Mouse (Mus musculus) ovary, postnatal 14 days (tissue): Measurements from ENCODE around the gene Sept4.
A peak's percentile ranks its signal among the peaks of the same experiment; 100 is the strongest.

ENCODE experiments used
- DNase-seq: peaks from one replicate; pipeline ENCODE4 v3.0.0; 2022; ENCODE audit warnings: low spot score

Sept4 gene

DNA sequence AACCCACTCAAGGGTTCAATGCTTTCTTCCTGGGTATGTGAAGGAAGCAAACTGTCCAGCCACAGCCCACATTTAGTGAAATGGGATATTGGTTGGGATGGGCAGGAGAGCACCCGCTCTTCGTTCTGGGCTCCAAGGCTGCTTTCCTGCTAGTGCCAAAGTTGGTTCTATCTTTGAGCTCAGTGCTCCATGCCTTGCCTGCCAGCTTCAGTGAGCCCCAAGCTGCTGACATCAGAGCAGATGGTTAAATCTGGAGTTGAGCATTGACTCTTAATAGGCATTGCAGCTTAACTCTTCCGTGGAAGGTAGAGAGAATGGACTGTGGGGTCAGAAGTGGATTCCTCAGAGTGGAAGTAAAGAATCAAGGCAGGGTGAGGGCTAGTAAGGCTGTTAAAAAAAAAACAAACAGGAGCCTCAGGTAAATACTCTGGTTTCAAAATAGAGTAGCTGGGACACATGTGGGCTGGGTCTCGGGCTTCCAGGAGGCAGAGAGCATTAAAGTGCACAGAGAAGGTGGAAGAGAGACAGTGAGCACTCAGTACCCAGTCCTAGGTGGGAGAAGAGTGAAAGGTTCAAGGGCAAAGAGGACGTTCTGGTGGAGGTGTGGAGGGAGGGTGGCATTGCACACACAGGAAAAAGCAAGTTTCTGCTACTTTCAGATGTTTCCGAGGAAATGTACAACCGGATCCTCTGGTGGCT lies at the start of gene Sept4:
TSS of gene Sept4 (plus strand) at position 649 of the 699 bp plus-strand sequence.
- no peak for DNase-seq

DNA sequence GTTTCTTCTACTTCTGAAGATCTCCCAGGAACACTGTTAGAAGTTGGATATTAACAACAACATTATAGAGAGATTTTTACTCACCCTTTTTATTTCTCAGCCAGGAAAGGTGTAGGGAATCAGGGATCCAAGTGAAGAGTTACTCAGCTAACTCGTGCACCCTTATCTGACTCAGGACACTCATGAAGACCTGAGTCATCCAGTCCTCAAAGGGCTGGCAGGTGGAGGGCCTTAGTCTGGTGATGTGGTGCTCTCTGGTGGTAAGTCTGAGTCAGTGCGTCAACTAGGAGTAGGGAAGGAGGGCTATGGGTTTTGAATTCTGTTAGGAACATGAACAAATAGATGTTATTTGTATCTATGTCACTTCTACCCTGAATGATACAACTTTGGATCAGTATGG lies 49.4 kb upstream of the Sept4 start:
- peak; percentile 4 for DNase-seq

DNA sequence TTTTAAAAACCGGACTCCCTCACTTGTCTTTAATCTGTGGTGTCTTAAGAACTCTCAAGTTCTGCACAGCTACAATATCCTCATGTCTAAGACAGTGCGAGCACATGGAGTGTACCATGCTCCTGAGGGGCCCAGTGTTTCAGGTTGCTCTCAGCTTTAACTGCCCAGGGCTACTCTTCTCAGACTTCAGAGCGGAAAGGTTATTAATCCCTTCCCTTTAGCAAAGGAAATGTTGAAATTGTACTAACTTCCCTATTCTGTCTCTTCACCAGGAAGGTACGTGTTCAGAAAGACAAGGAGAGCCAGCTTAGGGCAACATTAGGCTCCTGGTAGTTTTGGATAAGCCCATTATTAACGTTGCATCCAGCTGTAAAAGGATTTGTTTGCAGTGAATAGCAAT lies 45.2 kb upstream of the Sept4 start:
- no peak for DNase-seq

DNA sequence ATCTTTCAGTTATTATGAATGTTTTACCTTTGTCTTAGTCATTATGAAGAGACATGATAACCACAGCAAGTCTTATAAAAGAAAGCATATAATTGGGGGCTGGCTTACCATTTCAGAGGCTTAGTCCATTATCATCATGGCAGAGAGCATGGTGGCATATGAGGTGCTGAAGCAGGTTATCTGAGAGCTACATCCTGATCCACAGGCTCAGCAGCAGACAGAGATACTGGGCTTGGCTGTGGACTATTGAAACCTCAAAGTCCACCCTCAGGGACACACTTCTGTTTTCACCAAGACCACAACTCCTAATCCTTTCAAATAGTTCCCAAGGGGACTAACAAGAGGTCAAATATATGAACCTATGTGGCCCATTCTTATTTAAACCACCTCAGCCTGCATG lies 44.7 kb upstream of the Sept4 start:
- DNase-seq, result no peak

DNA sequence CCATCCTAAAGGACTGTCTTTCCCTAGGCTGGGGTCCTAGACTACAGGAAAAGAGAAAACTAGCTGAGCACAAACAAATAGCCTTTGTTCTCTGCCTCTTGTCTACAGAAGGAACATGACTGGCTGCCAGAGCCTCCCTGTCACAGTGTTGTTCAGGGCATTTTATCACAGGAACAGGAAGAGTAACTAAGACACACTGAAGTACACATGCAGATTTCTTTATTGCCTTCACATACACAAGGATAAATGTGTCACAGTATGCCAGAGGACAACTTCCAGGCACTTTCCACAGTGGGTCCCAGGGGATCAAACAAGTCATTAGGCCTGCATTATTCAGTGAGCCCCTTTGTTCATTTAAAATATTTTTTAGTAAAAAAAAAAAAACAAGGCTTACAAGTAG lies 43.9 kb upstream of the Sept4 start:
- DNase-seq, result no peak

DNA sequence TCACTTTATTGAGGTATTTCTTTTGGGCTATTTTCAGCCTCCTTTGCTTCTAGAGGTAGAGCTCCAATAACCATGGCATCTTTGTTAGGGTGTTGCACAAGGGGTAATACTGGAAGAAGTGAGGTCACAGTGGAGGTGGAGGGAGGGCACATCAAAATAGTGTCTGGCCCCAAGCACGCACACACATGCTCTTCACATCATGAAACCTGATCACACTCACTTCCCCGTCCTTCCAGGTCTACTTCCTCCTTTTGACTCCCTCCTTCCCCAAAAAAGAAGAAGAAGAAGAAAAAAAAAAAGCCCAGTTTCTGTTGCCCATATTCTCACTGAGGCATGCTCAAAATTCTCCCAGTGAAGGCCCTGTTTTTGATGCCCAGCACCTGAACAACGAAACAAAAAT lies 41.3 kb upstream of the Sept4 start:
- no peak for DNase-seq

DNA sequence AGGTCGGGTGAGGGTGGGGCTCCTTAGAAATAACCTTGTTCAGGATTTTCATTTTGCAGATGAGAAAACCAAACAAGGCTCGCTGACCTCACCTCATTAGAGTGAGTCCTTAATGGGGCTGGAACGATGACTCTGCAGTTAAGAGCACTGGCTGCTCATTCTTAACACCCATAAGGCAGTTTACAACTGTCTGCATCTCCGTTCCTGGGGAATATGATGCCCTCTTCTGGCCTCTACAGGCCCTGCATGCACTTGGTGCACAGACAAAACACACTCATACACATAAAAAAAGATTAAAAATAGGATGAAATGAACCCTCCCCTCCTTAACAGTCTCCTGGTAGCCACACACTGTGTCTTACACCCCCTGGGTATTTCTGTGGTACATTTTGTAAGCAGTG lies 40.7 kb upstream of the Sept4 start:
- DNase-seq, result no peak

DNA sequence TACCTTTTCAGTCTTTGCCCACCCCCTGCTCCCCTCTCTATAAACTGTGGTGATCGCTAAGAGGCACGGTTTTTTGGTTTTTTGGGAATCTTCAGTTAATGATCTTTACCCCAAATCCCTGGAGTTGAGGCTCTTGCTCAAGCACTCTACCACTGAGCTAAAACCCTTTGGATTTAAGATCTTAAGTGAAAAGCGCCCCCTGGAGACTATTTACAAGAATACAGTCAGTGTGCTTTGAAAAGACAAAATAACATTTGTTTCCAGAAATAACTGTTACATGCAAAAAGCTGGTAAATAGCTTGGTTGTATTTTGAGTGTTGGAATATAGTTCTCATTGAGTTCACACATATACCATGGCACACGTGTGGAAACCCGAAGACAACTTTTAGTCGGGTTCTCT lies 37.0 kb upstream of the Sept4 start:
- DNase-seq, result no peak

DNA sequence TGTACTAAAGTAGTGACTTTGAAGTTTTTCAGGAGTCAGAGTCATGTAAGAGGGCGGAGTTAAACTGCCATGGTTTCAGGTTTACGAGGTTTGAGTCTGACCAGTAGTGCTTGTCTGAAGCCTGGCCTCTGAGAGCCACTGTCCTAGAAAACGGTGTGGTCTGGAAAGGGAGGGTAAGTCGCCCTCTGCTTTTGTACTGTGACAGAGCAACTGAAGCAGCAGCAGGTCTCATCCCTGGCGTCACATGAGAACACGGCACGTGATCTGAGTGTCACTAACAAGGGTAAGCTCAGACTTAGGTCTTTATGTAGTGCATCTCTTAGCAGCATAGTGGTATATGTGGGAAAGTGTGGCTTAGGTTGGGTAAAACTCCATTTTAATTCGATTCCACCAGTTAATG lies 26.4 kb upstream of the Sept4 start:
- no peak for DNase-seq

DNA sequence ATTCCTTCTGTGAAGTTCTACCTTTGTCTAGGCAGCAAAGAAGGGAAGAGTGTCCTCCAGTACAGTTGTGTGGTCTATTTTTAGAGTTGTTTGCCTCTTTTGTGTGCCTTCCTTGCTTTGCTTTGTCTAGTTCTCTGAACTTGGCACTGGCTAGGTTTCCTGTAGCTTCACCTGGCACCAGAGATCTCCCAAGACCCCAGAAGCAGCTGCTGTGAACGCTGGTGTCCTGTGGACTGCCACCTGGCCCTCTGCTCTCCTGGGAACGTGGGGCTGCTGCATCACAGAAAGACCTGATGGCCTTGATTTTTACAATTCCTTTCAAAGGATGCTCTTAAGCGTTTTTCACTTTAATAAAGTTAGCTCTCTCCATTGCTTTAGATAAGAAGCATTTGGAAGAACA lies 25.8 kb upstream of the Sept4 start:
- DNase-seq, result no peak

DNA sequence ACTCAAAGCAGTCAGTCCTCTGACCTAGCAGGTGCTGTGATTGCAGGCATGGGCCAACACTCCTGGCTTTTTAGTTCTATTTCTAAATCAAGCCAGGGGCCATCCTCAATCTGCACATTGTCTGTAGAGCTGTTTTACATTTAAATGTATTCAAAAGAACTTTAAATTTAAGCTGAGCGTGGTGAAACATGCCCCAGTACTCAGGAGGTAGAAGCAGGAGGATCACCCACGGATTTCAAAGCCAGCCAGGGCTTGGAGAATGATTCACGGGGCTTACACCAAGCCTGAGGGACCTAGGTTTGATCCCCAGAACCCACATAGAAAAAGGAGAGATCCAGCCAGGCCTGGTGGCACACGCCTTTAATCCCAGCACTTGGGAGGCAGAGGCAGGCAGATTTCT lies 15.4 kb upstream of the Sept4 start:
- DNase-seq, result no peak

DNA sequence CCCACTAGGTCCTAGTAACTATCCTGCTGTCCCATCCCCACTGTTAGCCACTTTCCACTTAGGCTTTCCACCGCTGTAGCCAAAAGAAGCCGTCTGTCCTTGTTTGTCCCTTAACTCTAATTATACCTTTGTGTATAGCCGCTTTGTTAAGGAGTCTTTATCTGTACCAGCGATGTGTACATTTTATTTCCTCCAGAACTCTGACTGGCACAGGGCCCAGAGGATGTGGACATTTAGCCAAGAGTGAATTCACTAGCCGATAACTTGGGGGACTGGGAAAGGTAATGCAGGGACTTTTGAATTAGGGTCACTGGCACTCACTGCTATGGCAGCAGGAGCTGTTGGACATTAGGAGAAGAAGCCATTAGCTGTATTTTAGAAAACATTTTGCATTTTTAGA lies 14.3 kb upstream of the Sept4 start:
- DNase-seq, result no peak

DNA sequence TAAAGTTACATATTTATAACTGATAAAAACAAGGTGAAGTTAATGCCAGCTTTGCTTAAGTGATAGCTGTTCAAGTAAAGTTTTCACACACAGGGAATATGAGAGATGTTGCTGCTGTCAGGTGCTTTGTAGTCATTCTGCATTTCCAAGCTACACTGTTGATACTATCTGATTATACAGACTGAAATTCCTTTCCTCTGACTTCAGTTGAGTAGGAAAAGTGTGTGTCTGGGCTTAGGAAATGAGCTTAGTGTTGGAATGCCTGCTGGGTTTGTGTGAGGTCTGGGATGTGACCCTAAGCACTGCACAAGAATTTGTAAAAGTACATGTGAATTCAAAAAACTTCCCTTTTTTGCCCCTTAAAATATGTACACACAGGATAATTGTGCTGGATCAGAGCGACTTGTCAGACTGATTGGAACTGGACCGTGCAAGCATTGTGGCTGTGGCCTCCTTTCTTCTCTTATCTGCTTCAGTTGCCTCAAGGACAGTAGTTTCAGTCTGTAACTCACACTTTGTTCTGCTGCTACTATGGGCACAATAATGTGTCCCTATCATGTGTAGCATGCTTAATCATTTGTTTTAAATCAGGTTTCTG lies 13.5 kb upstream of the Sept4 start:
- DNase-seq, result no peak

DNA sequence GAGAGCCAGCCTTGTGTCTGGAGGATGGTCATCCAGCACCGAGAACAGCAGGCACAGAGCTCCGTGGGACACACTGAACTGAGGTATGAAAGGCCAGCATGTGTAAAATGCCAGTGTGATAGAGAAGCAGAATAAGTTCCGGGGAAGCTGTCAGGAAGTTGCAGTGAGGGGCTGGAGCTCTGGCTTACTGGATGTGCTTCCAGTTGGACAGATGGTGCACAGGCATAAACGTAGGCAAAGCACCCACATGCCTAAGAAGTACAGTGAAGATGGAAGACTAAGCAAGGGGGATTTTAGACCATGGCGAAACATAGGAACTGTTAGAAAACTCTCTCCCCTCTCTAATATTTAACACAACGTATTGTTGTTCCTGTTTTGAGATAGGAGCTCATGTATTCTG lies 7.5 kb upstream of the Sept4 start:
- no peak for DNase-seq

DNA sequence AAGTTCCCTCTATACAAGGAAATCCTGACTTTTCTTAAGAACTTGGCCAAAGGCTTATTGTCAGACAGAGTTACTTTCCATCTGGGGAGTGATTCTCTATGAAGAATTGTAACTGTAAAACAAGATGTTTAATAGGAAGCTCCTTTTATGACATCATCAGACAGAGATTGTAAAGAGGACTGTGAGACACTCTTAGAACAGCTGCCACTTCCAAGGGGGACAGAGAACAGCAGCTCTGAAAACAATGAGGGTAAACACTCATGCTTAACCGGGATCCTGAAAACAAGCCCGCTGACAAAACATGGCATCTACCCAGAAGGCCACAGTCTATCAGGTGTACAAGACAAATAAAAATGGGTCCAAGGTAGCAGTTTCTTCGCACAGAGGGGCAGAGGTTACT lies 2.2 kb upstream of the Sept4 start, which contains the start of gene Gm11492:
TSS of gene Gm11492 (plus strand) at position 153 of the 400 bp plus-strand sequence.
- DNase-seq, result no peak

DNA sequence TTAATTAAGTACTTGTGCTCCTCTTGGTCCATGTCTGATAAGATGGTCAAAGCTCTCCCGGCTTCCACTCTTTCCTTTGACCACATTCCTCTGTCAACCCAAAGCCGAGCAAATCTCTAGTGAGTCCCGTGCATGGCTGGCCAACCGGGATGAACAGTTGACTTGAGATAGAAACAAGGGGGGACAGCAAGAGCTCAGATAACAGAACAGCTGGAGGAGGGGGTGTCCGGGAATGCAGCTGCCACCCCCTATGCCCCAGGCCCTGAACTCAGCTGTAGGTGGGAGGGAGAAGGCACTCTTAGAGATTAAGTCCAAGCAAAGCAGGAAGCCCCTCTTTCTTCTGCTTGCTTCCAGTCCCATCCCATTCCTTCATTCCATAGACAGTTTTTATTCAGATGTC lies 2.0 kb downstream of the Sept4 start:
- DNase-seq, result no peak

DNA sequence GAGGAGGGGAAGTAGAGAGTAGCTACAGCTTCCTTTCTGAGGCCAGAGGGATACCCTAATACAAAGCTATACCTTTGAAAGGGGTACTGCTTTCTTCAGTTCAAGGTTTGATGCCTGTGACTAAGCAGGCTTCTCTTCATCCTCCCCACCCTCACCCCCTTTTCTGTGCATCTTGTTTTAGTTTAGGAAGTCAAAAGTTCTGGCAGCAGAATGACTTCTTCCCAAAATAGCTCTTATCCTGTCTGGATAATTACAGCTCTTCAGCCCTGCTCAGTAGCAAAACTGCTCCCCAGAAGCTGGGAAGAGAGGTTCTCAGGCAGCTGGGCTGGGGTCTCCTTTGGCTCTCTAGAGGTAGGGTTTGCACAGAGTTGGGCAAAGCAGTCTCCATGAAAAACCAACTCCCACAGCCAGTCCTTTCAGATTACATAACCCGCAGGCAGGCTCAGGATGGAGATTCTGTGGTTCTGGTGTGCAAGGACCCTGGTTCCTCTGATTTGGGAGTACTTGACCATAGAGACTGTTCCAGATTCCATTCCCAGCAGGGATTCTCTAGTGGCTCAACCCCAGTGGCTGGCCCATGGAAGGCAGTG lies 2.8 kb downstream of the Sept4 start:
- DNase-seq, result no peak

DNA sequence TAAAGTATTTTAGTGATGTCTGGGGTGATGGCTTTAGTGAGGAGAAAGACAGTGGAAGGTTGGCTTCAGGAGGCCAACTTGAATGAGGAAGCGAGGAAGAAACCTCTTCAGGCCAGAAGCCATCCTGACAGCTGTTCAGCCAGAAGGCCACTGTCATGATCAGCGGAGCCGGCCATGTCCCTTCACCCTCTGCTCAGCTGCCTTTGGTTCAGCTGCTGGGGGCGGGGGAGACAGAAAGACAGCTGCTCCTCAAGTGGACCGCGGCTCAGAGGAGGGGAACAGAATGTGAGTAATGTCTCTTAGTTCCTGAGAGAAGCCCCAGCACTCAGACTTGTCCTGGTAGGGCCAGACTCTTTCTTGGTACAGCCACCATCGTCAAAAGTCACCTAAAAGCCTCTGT lies 5.0 kb downstream of the Sept4 start:
- no peak for DNase-seq

DNA sequence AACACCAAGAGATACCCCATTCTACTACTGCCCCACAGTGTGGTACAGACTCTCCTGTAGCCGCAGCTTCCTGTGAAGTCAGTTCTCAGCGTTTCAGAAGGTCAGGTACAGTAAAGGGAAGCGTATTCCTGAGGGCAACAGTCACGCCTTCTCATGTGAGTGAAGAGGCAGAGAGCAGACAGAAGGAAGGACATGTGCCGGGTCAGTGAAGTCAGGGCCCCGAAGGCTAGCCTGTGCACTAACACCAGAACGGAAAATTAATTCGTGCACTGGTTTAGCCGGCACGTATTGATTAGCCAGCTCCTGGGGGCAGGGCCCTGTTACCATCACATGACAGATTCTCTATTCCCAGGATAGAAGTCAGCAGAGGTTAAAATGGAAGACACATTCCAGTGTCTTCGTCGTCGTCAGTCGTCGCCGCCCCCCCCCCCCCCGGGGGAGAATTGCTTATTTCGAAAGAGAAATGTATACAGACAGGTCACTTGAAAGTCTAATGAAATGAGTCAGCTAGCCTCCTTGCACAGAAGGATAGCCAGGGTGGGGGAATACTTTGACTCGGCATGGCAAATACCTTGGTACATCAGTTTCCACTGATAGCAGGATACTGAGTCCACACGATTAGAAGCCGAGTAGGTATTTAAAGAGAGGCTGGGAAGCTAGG lies 5.9 kb downstream of the Sept4 start:
- no peak for DNase-seq

DNA sequence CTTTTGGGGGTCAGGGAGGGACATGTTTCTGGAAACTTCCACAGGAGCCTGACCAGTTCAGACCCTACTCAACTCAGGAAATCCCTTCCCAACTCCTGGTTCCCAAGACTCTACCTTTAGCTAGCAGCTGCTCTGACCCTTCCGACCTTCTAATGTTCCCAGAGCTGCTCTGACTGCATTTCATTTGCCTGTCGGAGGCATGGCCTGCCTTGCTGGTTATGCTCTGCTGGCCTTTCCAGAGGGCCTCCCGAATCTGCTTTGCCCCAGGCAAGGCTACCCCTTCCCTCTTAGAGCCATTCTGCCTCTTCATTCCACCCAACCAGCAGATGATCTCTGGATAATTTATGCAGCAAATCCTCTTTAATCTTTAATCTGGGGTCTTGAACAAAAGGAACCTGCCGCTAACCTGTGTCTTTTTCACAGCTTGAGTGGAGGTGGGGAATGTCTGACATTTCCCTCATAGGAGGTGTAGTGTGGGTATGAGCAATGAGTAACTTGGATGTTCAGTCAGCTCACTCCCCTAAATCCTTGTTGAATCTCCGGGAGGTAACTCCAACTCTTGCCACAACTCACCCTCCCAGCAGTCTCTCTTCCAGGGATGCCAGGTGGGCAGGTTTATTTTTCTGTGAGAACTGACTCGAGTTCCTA lies 9.0 kb downstream of the Sept4 start:
- DNase-seq, result no peak

DNA sequence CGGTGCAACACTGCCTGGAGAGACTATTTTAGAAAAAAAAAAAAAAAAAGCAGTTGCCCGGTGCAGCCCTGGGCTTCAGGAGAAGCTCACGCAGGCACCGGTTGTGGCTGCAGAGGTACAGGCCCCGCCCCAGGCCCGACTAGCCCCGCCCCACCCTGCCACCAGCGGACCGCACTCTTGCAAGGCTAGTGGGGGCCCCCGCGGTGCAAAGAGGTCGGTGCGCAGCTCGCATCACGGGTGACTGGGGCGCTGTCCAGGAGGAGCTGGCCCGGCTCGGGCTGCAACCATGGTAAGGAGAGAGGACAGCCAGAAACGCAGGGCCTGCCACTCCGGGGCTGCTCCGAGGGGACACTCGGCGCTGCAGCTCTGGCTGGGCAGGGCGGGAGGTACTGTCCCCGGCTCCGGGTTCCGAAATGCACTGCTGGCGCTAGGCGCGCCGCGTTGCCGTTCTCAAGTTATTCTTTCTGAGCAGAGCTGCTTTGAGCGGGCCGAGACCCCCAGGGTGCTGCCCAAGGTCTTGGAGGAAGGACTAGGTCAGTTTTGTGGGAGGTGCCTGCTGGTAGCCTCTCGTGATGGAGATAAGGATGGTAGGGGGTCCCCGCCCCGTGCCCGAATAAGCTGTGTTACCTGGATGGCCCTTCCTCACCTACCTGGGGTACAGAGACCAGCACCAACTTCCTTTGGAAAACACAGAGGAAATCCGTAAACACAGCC lies 9.7 kb downstream of the Sept4 start:
- DNase-seq, result peak; percentile 43

DNA sequence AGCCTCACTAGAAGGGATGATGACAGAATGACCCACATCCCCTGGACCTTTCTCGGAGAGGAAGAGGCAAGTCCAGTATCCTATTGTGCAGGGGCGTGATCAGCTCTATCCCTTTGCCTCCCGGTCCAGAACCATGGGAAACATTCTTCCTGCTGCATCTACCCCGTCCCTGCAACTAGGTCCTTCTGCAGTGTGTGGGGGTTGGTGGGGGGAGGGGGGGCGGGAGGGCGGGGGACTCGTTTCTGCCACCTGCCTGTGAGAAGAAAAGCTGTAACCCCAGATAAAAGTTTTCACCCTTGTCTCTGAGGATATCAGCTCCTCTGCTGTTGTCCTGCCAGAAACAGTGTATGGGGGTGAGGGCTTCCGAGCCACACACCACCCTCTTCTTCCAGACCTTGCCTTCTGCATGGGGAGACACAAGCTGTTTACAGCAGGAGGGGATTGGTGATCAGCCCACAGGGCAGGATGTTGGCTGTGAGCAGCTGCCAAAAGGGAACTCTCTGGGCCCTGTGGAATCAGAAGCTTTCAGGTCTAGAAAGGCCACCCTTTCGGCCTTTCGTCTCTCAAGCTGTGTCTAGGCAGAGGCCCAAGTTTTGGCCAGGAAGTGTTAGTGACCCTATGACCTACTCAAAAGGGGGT lies 10.4 kb downstream of the Sept4 start:
- no peak for DNase-seq
